Mouse (Mus musculus): Measurements from ENCODE around the gene Il6ra. TPM values are rescaled to one million over a fixed set of nuclear protein-coding genes. Genes with fewer than 3 reads are reported as not detected.

The Il6ra gene
- polyA plus RNA-seq, 1 experiment = 0.91 TPM

DNA sequence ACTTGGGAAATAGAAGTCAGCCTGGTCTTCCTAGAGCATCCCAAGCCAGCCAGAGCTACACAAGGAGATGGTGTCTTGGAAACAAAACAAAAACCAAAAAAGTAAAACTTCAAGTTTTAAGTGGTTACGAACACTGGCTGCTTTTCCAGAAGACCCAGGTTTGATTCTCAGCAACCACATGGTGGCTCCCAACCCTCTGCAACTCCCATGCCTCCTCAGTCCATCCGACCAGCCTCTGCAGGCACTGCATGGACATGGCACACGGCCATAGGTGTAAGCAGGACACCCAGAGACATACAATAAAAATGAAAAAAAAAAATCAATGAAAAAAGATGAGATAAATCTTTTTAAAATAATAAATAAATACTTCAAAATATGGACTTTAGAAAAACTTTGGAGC is 33.7 kb downstream of the Il6ra start:
- no peak overlapping the region for H3K4me2 ChIP-seq (ENCODE audit: low read depth)

DNA sequence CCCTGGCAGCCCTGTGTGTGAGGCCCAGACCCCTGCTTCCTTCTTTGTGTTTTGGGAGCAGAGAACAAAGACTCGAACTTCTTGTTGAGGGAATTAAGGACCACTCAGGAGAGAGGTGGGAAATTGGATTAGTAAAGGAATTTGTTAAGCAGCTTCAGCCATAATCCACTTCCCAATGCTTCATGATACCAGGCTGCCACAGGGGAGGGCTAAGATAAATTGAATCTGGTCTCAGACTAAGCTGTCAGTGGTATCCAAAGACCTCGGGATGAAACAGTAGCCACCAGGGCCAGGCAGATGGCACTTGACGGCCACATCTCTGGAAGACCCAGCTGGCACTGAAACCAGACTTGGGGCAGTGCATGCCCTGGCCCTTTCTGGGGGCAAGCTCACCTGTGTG is 34.5 kb downstream of the Il6ra start:
- no peaks in the 10 kb centered on the region for H3K79me2 ChIP-seq (ENCODE audit: control insufficient read depth, insufficient read depth)
- H3K36me3 ChIP-seq (ENCODE audit: control insufficient read depth, insufficient read depth) = no peaks in the 10 kb centered on the region
- H3K4me2 ChIP-seq (ENCODE audit: low read depth) = no peak overlapping the region
- no peak overlapping the region for H3ac ChIP-seq (ENCODE audit: control insufficient read depth, insufficient read length)
- no peaks in the 10 kb centered on the region for H3K27me3 ChIP-seq (ENCODE audit: control insufficient read depth, insufficient read depth, insufficient read length)
- no peak overlapping the region for H3K4me3 ChIP-seq
- TF ChIP-seq POLR2A (IDR thresholded peaks at IDR 0.05; ENCODE audit: insufficient read length, low read depth) = no peak
- TF ChIP-seq MYOD1 (IDR thresholded peaks at IDR 0.05; ENCODE audit: control insufficient read depth in 1 of 3, insufficient read length in 2 of 3, low read depth in 2 of 3) = no peak
- no peak for TF ChIP-seq USF1 (IDR thresholded peaks at IDR 0.05; ENCODE audit: low read depth)
- TF ChIP-seq TCF3 (IDR thresholded peaks at IDR 0.05; ENCODE audit: insufficient read length, low read depth) = no peak
- no peak for TF ChIP-seq CEBPB (IDR thresholded peaks at IDR 0.05; ENCODE audit: insufficient read depth, poor library complexity, severe bottlenecking)
- no peak for TF ChIP-seq POLR2AphosphoS2 (IDR thresholded peaks at IDR 0.05; ENCODE audit: insufficient read length, low read depth)
- no peak for TF ChIP-seq SRF (IDR thresholded peaks at IDR 0.05; ENCODE audit: control insufficient read depth, insufficient read length, low read depth)
- no peak for TF ChIP-seq E2F4 (IDR thresholded peaks at IDR 0.05; ENCODE audit: insufficient read depth)
- TF ChIP-seq MYOG (IDR thresholded peaks at IDR 0.05; ENCODE audit: control insufficient read depth in 1 of 3, insufficient read depth in 1 of 3, insufficient read length in 2 of 3, low read depth in 2 of 3) = no peak
- TF ChIP-seq REST (IDR thresholded peaks at IDR 0.05; ENCODE audit: insufficient read depth, insufficient read length) = no peak
- TF ChIP-seq TCF12 (IDR thresholded peaks at IDR 0.05; ENCODE audit: insufficient read depth, poor library complexity, severe bottlenecking) = no peak
- TF ChIP-seq MAX (IDR thresholded peaks at IDR 0.05; ENCODE audit: low read depth) = no peak

More for the DNA sequence above, 33.7 kb downstream of the Il6ra start:
- Histone ChIP-seq H3K36me3 (ENCODE audit: control insufficient read depth, insufficient read depth) (no peaks in the 10 kb centered on the region), H3K27me3 (ENCODE audit: control insufficient read depth, insufficient read depth, insufficient read length) (no peaks in the 10 kb centered on the region), H3K4me3 (no peak overlapping the region), H3K79me2 (ENCODE audit: control insufficient read depth, insufficient read depth) (no peaks in the 10 kb centered on the region), H3ac (ENCODE audit: control insufficient read depth, insufficient read length) (no peak overlapping the region)
- TF ChIP-seq POLR2AphosphoS2 (IDR thresholded peaks at IDR 0.05; ENCODE audit: insufficient read length, low read depth) (no peak), USF1 (IDR thresholded peaks at IDR 0.05; ENCODE audit: low read depth) (no peak), MYOG (IDR thresholded peaks at IDR 0.05; ENCODE audit: control insufficient read depth in 1 of 3, insufficient read depth in 1 of 3, insufficient read length in 2 of 3, low read depth in 2 of 3) (no peak)

DNA sequence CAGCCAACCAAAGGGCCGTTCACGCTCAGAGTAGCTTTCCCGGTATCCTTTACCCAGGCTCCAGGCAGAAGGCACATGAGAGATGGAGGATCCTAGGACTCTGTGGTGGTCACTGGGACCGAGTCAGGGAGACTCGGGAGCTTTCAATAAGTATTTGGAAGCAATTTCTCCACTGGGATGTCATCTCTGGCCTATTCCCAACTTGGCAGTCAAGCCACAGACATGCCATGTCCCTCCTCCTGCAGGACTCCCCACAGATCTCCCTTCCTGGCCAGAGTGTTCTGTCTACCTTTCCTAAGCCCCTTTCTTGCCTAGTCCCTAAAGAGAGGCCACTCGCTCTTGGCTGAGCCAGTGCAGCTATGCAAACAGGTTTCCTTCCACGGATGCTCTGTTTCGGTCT is 35.9 kb downstream of the Il6ra start:
- no peaks in the 10 kb centered on the region for H3K36me3 ChIP-seq (ENCODE audit: control insufficient read depth, insufficient read depth)
- H3ac ChIP-seq (ENCODE audit: control insufficient read depth, insufficient read length) = no peak overlapping the region
- TF ChIP-seq POLR2AphosphoS2 (IDR thresholded peaks at IDR 0.05; ENCODE audit: insufficient read length, low read depth) (no peak), USF1 (IDR thresholded peaks at IDR 0.05; ENCODE audit: low read depth) (no peak), MAX (IDR thresholded peaks at IDR 0.05; ENCODE audit: low read depth) (no peak), POLR2A (IDR thresholded peaks at IDR 0.05; ENCODE audit: insufficient read length, low read depth) (no peak), TCF3 (IDR thresholded peaks at IDR 0.05; ENCODE audit: insufficient read length, low read depth) (no peak), TCF12 (IDR thresholded peaks at IDR 0.05; ENCODE audit: insufficient read depth, poor library complexity, severe bottlenecking) (no peak), REST (IDR thresholded peaks at IDR 0.05; ENCODE audit: insufficient read depth, insufficient read length) (no peak), E2F4 (IDR thresholded peaks at IDR 0.05; ENCODE audit: insufficient read depth) (no peak), SRF (IDR thresholded peaks at IDR 0.05; ENCODE audit: control insufficient read depth, insufficient read length, low read depth) (no peak), MYOD1 (IDR thresholded peaks at IDR 0.05; ENCODE audit: control insufficient read depth in 1 of 3, insufficient read length in 2 of 3, low read depth in 2 of 3) (no peak), MYOG (IDR thresholded peaks at IDR 0.05; ENCODE audit: control insufficient read depth in 1 of 3, insufficient read depth in 1 of 3, insufficient read length in 2 of 3, low read depth in 2 of 3) (no peak), CEBPB (IDR thresholded peaks at IDR 0.05; ENCODE audit: insufficient read depth, poor library complexity, severe bottlenecking) (no peak)
- no peak overlapping the region for H3K4me2 ChIP-seq (ENCODE audit: low read depth)
- no peak overlapping the region for H3K4me3 ChIP-seq
- no peaks in the 10 kb centered on the region for H3K27me3 ChIP-seq (ENCODE audit: control insufficient read depth, insufficient read depth, insufficient read length)
- no peaks in the 10 kb centered on the region for H3K79me2 ChIP-seq (ENCODE audit: control insufficient read depth, insufficient read depth)

DNA sequence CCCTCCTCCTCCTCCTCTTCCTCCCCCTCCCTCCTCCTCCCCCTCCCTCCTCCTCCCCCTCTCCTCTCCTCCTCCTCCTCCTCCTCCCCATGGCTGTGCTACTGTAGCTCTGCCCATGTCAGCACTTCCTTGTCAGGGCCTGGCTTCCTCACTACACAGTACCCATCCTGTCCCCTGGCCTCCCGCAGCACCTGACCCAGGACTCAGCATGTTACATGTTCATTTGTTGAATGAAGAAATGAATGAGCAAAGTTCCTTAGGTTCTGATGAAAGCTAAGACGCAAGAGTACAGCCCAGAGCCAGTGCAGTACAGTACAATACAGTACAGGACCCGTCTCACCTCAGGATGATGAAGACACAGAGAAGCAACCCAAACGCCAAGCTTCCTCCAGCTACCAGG is 36.5 kb downstream of the Il6ra start:
- TF ChIP-seq TCF3 (IDR thresholded peaks at IDR 0.05; ENCODE audit: insufficient read length, low read depth) (no peak), REST (IDR thresholded peaks at IDR 0.05; ENCODE audit: insufficient read depth, insufficient read length) (no peak), E2F4 (IDR thresholded peaks at IDR 0.05; ENCODE audit: insufficient read depth) (no peak), POLR2AphosphoS2 (IDR thresholded peaks at IDR 0.05; ENCODE audit: insufficient read length, low read depth) (no peak), TCF12 (IDR thresholded peaks at IDR 0.05; ENCODE audit: insufficient read depth, poor library complexity, severe bottlenecking) (no peak), POLR2A (IDR thresholded peaks at IDR 0.05; ENCODE audit: insufficient read length, low read depth) (no peak), SRF (IDR thresholded peaks at IDR 0.05; ENCODE audit: control insufficient read depth, insufficient read length, low read depth) (no peak), MYOD1 (IDR thresholded peaks at IDR 0.05; ENCODE audit: control insufficient read depth in 1 of 3, insufficient read length in 2 of 3, low read depth in 2 of 3) (no peak), MYOG (IDR thresholded peaks at IDR 0.05; ENCODE audit: control insufficient read depth in 1 of 3, insufficient read depth in 1 of 3, insufficient read length in 2 of 3, low read depth in 2 of 3) (no peak), MAX (IDR thresholded peaks at IDR 0.05; ENCODE audit: low read depth) (no peak), CEBPB (IDR thresholded peaks at IDR 0.05; ENCODE audit: insufficient read depth, poor library complexity, severe bottlenecking) (no peak)
- no peaks in the 10 kb centered on the region for H3K79me2 ChIP-seq (ENCODE audit: control insufficient read depth, insufficient read depth)
- H3ac ChIP-seq (ENCODE audit: control insufficient read depth, insufficient read length) = no peak overlapping the region
- H3K4me2 ChIP-seq (ENCODE audit: low read depth) = no peak overlapping the region
- H3K36me3 ChIP-seq (ENCODE audit: control insufficient read depth, insufficient read depth) = no peaks in the 10 kb centered on the region
- no peaks in the 10 kb centered on the region for H3K27me3 ChIP-seq (ENCODE audit: control insufficient read depth, insufficient read depth, insufficient read length)
- H3K4me3 ChIP-seq = no peak overlapping the region

DNA sequence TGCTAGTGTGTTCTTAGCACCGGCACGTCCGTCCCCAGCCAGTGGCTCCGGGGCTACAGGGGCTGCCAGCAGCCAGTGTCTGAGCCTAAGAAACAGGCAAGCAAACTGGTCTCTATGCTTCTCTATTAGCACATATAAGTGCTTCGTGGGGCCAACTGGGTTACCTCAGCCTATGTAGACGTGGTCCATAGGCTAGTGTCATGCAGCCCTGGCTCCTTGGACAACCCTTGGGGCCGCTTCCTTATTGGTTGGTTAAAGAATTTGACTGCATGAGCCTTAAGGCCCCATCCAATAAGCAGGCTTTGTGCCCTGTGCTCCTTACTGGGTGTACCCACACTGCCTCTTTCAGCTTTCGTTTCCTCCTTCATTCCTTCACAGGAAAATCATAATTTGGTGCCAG is 37.2 kb downstream of the Il6ra start:
- Histone ChIP-seq H3K36me3 (ENCODE audit: control insufficient read depth, insufficient read depth) (no peaks in the 10 kb centered on the region), H3K79me2 (ENCODE audit: control insufficient read depth, insufficient read depth) (no peaks in the 10 kb centered on the region), H3K4me3 (no peak overlapping the region), H3K4me2 (ENCODE audit: low read depth) (no peak overlapping the region), H3ac (ENCODE audit: control insufficient read depth, insufficient read length) (no peak overlapping the region), H3K27me3 (ENCODE audit: control insufficient read depth, insufficient read depth, insufficient read length) (no peaks in the 10 kb centered on the region)
- TF ChIP-seq CEBPB (IDR thresholded peaks at IDR 0.05; ENCODE audit: insufficient read depth, poor library complexity, severe bottlenecking) (no peak), MAX (IDR thresholded peaks at IDR 0.05; ENCODE audit: low read depth) (no peak), POLR2AphosphoS2 (IDR thresholded peaks at IDR 0.05; ENCODE audit: insufficient read length, low read depth) (no peak), TCF12 (IDR thresholded peaks at IDR 0.05; ENCODE audit: insufficient read depth, poor library complexity, severe bottlenecking) (no peak), SRF (IDR thresholded peaks at IDR 0.05; ENCODE audit: control insufficient read depth, insufficient read length, low read depth) (no peak), MYOD1 (IDR thresholded peaks at IDR 0.05; ENCODE audit: control insufficient read depth in 1 of 3, insufficient read length in 2 of 3, low read depth in 2 of 3) (no peak), USF1 (IDR thresholded peaks at IDR 0.05; ENCODE audit: low read depth) (no peak), TCF3 (IDR thresholded peaks at IDR 0.05; ENCODE audit: insufficient read length, low read depth) (no peak), POLR2A (IDR thresholded peaks at IDR 0.05; ENCODE audit: insufficient read length, low read depth) (no peak)
